Mouse (Mus musculus) CH12.LX (cell line): Measurements from ENCODE around the gene Sp8. TPM values are rescaled to one million over a fixed set of nuclear protein-coding genes. Genes with fewer than 3 reads are reported as not detected.

Experiments used
- DNase-seq: peaks from one replicate; pipeline ENCODE4 v3.0.0-alpha.2; 2013; ENCODE audit errors: extremely low read depth
- H3K27ac ChIP-seq: 2 replicates; pipeline ENCODE4 v1.5.1; 2012; ENCODE audit warnings: low read depth, mild to moderate bottlenecking, control low read depth, moderate library complexity; ENCODE audit not compliant: insufficient read depth
- H3K27me3 ChIP-seq: replicated peaks from 2 replicates; pipeline ENCODE3; 2012; ENCODE audit warnings: inconsistent platforms
- H3K36me3 ChIP-seq, 2 experiments: replicated peaks in 1 of 2; 2 replicates each; pipeline versions ENCODE3 to v1.6.1; 2012; ENCODE audit warnings: inconsistent platforms in 1 of 2, low read length in 1 of 2, mild to moderate bottlenecking in 1 of 2, mixed read lengths in 1 of 2, moderate library complexity in 1 of 2; ENCODE audit not compliant: control insufficient read depth in 1 of 2, insufficient read depth in 1 of 2
- H3K4me1 ChIP-seq, 2 experiments: 2 replicates each; pipeline ENCODE4 v1.6.1; 2012; ENCODE audit warnings: inconsistent platforms in 1 of 2, moderate library complexity in 1 of 2; ENCODE audit not compliant: insufficient read depth in 2 of 2, control insufficient read depth in 1 of 2
- H3K4me2 ChIP-seq: 2 replicates; pipeline ENCODE4 v1.6.1; 2012; ENCODE audit warnings: low read depth, mild to moderate bottlenecking, control low read depth; ENCODE audit not compliant: poor library complexity, insufficient read depth, severe bottlenecking
- H3K4me3 ChIP-seq, 3 experiments: fragments of 150-350 bp in 1 of 3; sonication (generic) in 1 of 3; replicated peaks in 1 of 3; 2 replicates each; pipeline versions ENCODE3 to v1.5.1; 2011 to 2012; ENCODE audit warnings: low read depth in 2 of 3, low read length in 2 of 3, mild to moderate bottlenecking in 2 of 3, moderate library complexity in 2 of 3, control low read depth in 1 of 3, improper control_type of control experiment in 1 of 3, inconsistent platforms in 1 of 3, mixed read lengths in 1 of 3; ENCODE audit not compliant: poor library complexity in 1 of 3
- H3K79me2 ChIP-seq: replicated peaks from 2 replicates; pipeline ENCODE4 v1.6.1; 2012; ENCODE audit warnings: mild to moderate bottlenecking, moderate library complexity; ENCODE audit not compliant: control insufficient read depth, poor library complexity, insufficient read depth, severe bottlenecking; ENCODE audit errors: extremely low read depth
- H3K9ac ChIP-seq: 2 replicates; pipeline ENCODE4 v1.6.1; 2012; ENCODE audit warnings: low read depth, mild to moderate bottlenecking, control low read depth, moderate library complexity; ENCODE audit not compliant: insufficient read depth
- H3K9me3 ChIP-seq: replicated peaks from 2 replicates; pipeline ENCODE3; 2012; ENCODE audit warnings: low read length, inconsistent platforms, mixed read lengths
- BHLHE40 ChIP-seq: IDR thresholded peaks from 2 replicates; pipeline ENCODE4 v1.6.1; 2011; ENCODE audit warnings: mild to moderate bottlenecking, low read depth, low read length, improper control_type of control experiment
- CHD1 ChIP-seq: IDR thresholded peaks from 2 replicates; pipeline ENCODE4 v1.6.1; 2012; ENCODE audit warnings: low read depth, low read length, improper control_type of control experiment, inconsistent platforms
- CHD2 ChIP-seq: IDR thresholded peaks from 2 replicates; pipeline ENCODE4 v1.6.1; 2011; ENCODE audit warnings: low read length, improper control_type of control experiment
- CTCF ChIP-seq, 2 experiments: IDR thresholded peaks in 1 of 2; conservative IDR thresholded peaks in 1 of 2; 2 replicates each; pipeline ENCODE4 v1.5.1; 2011 to 2012; ENCODE audit warnings: low read depth in 2 of 2, low read length in 2 of 2, improper control_type of control experiment in 1 of 2, inconsistent platforms in 1 of 2, mild to moderate bottlenecking in 1 of 2, moderate library complexity in 1 of 2
- ELF1 ChIP-seq: IDR thresholded peaks from 2 replicates; pipeline ENCODE4 v1.6.1; 2014; ENCODE audit warnings: low read depth, mild to moderate bottlenecking, inconsistent platforms, low read length, improper control_type of control experiment
- ETS1 ChIP-seq: conservative IDR thresholded peaks from 2 replicates; pipeline ENCODE4 v1.6.1; 2012; ENCODE audit warnings: low read depth, mild to moderate bottlenecking, inconsistent platforms, low read length, improper control_type of control experiment, moderate library complexity
- KAT2A ChIP-seq: IDR thresholded peaks from 2 replicates; pipeline ENCODE4 v1.6.1; 2012; ENCODE audit warnings: low read length, improper control_type of control experiment, inconsistent platforms; ENCODE audit not compliant: insufficient replicate concordance
- MAX ChIP-seq: IDR thresholded peaks from 2 replicates; pipeline ENCODE4 v1.6.1; 2011; ENCODE audit warnings: low read length, improper control_type of control experiment
- MAZ ChIP-seq: IDR thresholded peaks from 2 replicates; pipeline ENCODE4 v1.6.1; 2012; ENCODE audit warnings: low read depth, mild to moderate bottlenecking, inconsistent platforms, low read length, improper control_type of control experiment, moderate library complexity
- MXI1 ChIP-seq: IDR thresholded peaks from 2 replicates; pipeline ENCODE4 v1.6.1; 2011; ENCODE audit warnings: mild to moderate bottlenecking, low read depth, low read length, improper control_type of control experiment
- PAX5 ChIP-seq: IDR thresholded peaks from 2 replicates; pipeline ENCODE4 v1.6.1; 2012; ENCODE audit warnings: low read length, inconsistent platforms, mixed read lengths
- POLR2A ChIP-seq: IDR thresholded peaks from 2 replicates; pipeline ENCODE4 v1.6.1; 2011; ENCODE audit warnings: low read depth, mild to moderate bottlenecking, improper control_type of control experiment, low read length
- POLR2AphosphoS2 ChIP-seq: IDR thresholded peaks from 2 replicates; pipeline ENCODE4 v1.6.1; 2011; ENCODE audit warnings: low read depth, low read length, improper control_type of control experiment
- RCOR1 ChIP-seq: conservative IDR thresholded peaks from 2 replicates; pipeline ENCODE4 v1.6.1; 2012; ENCODE audit warnings: low read depth, mild to moderate bottlenecking, inconsistent platforms, low read length, improper control_type of control experiment
- TBP ChIP-seq: conservative IDR thresholded peaks from 2 replicates; pipeline ENCODE4 v1.6.1; 2011; ENCODE audit warnings: low read depth, low read length, improper control_type of control experiment
- TCF12 ChIP-seq: IDR thresholded peaks from 2 replicates; pipeline ENCODE4 v1.6.1; 2014; ENCODE audit warnings: low read depth, mild to moderate bottlenecking, inconsistent platforms, low read length, improper control_type of control experiment
- USF2 ChIP-seq: conservative IDR thresholded peaks from 2 replicates; pipeline ENCODE4 v1.6.1; 2011; ENCODE audit warnings: low read depth, low read length, improper control_type of control experiment
- ZMIZ1 ChIP-seq: IDR thresholded peaks from 2 replicates; pipeline ENCODE4 v1.6.1; 2012; ENCODE audit warnings: low read depth, mild to moderate bottlenecking, inconsistent platforms, low read length, improper control_type of control experiment
- dilution Hi-C: fragments of 300-500 bp; cut with MboI; formaldehyde crosslinking; loops from 2 replicates; pipeline ENCODE4 v1.14.3; 2020; ENCODE audit warnings: low sequenced_read_pairs; ENCODE audit not compliant: extremely low pct_unique_long_range_greater_than_20kb, extremely low pct_ligation_motif_present
- in situ Hi-C: fragments of 300-500 bp; cut with MboI; formaldehyde crosslinking; loops from 3 replicates; pipeline ENCODE4 v1.14.3; 2019; ENCODE audit warnings: low sequenced_read_pairs, low pct_ligation_motif_present, low pct_unique_long_range_greater_than_20kb, mixed read lengths
- polyA plus RNA-seq: library from polyadenylated mRNA; unstranded; fragments of >175 nt; gene quantifications from 2 replicates; pipeline ENCODE4 v1.2.1, GENCODE M21; 2012; ENCODE audit warnings: low read depth; ENCODE audit not compliant: insufficient read length
- total RNA-seq, 2 experiments: library from RNA; depleted of rRNA; stranded (reverse); fragments of 300-350 nt in 1 of 2; fragments of >200 nt in 1 of 2; gene quantifications; 2 replicates each; pipeline ENCODE4 v1.2.3; 2012 to 2014

The Sp8 gene
- total and polyA plus RNA-seq, 3 experiments = not detected

GRCm38 (mm10) chr12:118847381-118847780 lies 1.3 kb downstream of the Sp8 start:
- Histone ChIP-seq H3K4me3 (no peak overlapping the region), H3K4me2 (no peak overlapping the region), H3K79me2 (no peaks in the 10 kb centered on the region), H3K27me3 (no peaks in the 10 kb centered on the region), H3K4me1 (no peaks in the 10 kb centered on the region), H3K27ac (no peak overlapping the region), H3K9me3 (peaks cover 22% of the 10 kb centered on the region), H3K36me3 (no peaks in the 10 kb centered on the region), H3K9ac (no peak overlapping the region)
- dilution Hi-C loops = no loop called here
- TF ChIP-seq CHD1 (no peak), ELF1 (no peak), KAT2A (no peak), RCOR1 (no peak), USF2 (no peak), ZMIZ1 (no peak), TCF12 (no peak), MAX (no peak), MAZ (no peak), CTCF (conservative IDR thresholded peaks at IDR 0.05 in 1 of 2, IDR thresholded peaks at IDR 0.05 in 1 of 2; ENCODE audit: low read depth in 2 of 2, low read length in 2 of 2) (no peak), ETS1 (no peak), MXI1 (no peak)
- DNase-seq = no peak
- in situ Hi-C loops = no loop called here

DNA sequence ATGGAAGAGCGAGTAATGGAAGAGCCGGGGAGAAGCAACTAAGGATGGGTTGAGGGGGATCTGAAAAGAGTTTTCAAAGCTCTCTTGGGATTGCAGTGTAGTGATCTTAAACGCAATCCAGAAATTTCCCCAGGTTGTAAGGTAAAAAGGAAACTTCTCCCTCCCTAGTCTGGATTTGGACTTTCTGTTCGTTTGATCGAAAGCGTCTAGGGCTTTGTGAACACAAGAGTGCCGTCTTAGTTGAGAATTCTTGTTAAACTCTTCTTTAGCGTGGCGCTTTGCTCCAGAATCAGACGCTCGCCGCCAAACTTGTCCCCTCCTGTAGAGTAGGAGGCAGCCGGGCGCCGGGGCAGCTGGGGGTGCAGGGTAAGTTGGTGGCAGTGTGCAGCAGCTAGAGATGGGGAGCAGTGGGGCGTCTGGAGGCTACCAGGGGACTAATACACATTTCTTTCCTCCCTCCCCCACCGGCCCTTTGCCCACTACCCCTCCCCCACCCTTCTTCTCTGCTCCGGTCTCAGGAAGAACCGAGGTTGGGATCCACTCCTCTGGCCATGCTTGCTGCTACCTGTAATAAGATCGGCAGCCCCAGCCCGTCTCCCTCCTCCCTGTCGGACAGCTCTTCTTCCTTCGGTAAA lies 1.8 kb downstream of the Sp8 start:
- no peak overlapping the region for H3K4me2 ChIP-seq
- no peaks in the 10 kb centered on the region for H3K4me1 ChIP-seq
- no peaks in the 10 kb centered on the region for H3K27me3 ChIP-seq
- dilution Hi-C loops = no loop called here
- TF ChIP-seq POLR2AphosphoS2 = no peak
- no peak for TF ChIP-seq POLR2A
- TF ChIP-seq MAX = no peak
- TF ChIP-seq CTCF (conservative IDR thresholded peaks at IDR 0.05 in 1 of 2, IDR thresholded peaks at IDR 0.05 in 1 of 2; ENCODE audit: low read depth in 2 of 2, low read length in 2 of 2) = no peak
- TF ChIP-seq ETS1 = no peak
- TF ChIP-seq TBP = no peak
- no peak for TF ChIP-seq PAX5
- TF ChIP-seq TCF12 = no peak
- no peak for TF ChIP-seq ELF1
- TF ChIP-seq BHLHE40 = no peak
- TF ChIP-seq CHD2 = no peak
- peaks cover 22% of the 10 kb centered on the region for H3K9me3 ChIP-seq
- no peak overlapping the region for H3K4me3 ChIP-seq
- in situ Hi-C loops = no loop called here
- H3K9ac ChIP-seq = no peak overlapping the region
- H3K36me3 ChIP-seq = no peaks in the 10 kb centered on the region
- H3K27ac ChIP-seq = no peak overlapping the region
- no peaks in the 10 kb centered on the region for H3K79me2 ChIP-seq
- DNase-seq = no peak
